Mouse (Mus musculus): ENCODE measurements at regions not wholly inside any gene's neighbourhood (a gene's known extent, or its start where the extent isn't known, plus 50 kb on each side); places are given as distances from the start of the nearest gene placed in this dataset.

- Histone ChIP-seq H3ac (ENCODE audit: control insufficient read depth, insufficient read length) (no peak overlapping the region), H3K79me2 (ENCODE audit: control insufficient read depth, insufficient read depth) (no peaks in the 10 kb centered on the region), H3K27me3 (ENCODE audit: control insufficient read depth, insufficient read depth, insufficient read length) (no peaks in the 10 kb centered on the region), H3K4me2 (ENCODE audit: low read depth) (no peak overlapping the region), H3K36me3 (ENCODE audit: control insufficient read depth, insufficient read depth) (no peaks in the 10 kb centered on the region), H3K4me3 (no peak overlapping the region)
- TF ChIP-seq REST (IDR thresholded peaks at IDR 0.05; ENCODE audit: insufficient read depth, insufficient read length) (no peak), MAX (IDR thresholded peaks at IDR 0.05; ENCODE audit: low read depth) (no peak), USF1 (IDR thresholded peaks at IDR 0.05; ENCODE audit: low read depth) (no peak), TCF12 (IDR thresholded peaks at IDR 0.05; ENCODE audit: insufficient read depth, poor library complexity, severe bottlenecking) (no peak), POLR2AphosphoS2 (IDR thresholded peaks at IDR 0.05; ENCODE audit: insufficient read length, low read depth) (no peak), MYOG (IDR thresholded peaks at IDR 0.05; ENCODE audit: control insufficient read depth in 1 of 3, insufficient read depth in 1 of 3, insufficient read length in 2 of 3, low read depth in 2 of 3) (no peak), E2F4 (IDR thresholded peaks at IDR 0.05; ENCODE audit: insufficient read depth) (no peak)
These were observed 190.1 kb downstream of the Emp1 start for GRCm38 (mm10) chr6:135552396-135552795.

GRCm38 (mm10) chr6:135559501-135559907, 197.2 kb downstream of the Emp1 start:
- TF ChIP-seq E2F4 (IDR thresholded peaks at IDR 0.05; ENCODE audit: insufficient read depth) (no peak), MYOD1 (IDR thresholded peaks at IDR 0.05; ENCODE audit: control insufficient read depth in 1 of 3, insufficient read length in 2 of 3, low read depth in 2 of 3) (peak in 1 of 3 experiments; percentile 60)
- Histone ChIP-seq H3K27me3 (ENCODE audit: control insufficient read depth, insufficient read depth, insufficient read length) (no peaks in the 10 kb centered on the region), H3K79me2 (ENCODE audit: control insufficient read depth, insufficient read depth) (no peaks in the 10 kb centered on the region), H3K4me2 (ENCODE audit: low read depth) (no peak overlapping the region), H3K4me3 (no peak overlapping the region), H3ac (ENCODE audit: control insufficient read depth, insufficient read length) (no peak overlapping the region), H3K36me3 (ENCODE audit: control insufficient read depth, insufficient read depth) (no peaks in the 10 kb centered on the region)

GRCm38 (mm10) chr6:135562267-135562666, 199.9 kb downstream of the Emp1 start:
- Histone ChIP-seq H3K4me2 (ENCODE audit: low read depth) (no peak overlapping the region), H3ac (ENCODE audit: control insufficient read depth, insufficient read length) (no peak overlapping the region), H3K36me3 (ENCODE audit: control insufficient read depth, insufficient read depth) (no peaks in the 10 kb centered on the region), H3K79me2 (ENCODE audit: control insufficient read depth, insufficient read depth) (no peaks in the 10 kb centered on the region), H3K27me3 (ENCODE audit: control insufficient read depth, insufficient read depth, insufficient read length) (no peaks in the 10 kb centered on the region), H3K4me3 (no peak overlapping the region)
- TF ChIP-seq POLR2AphosphoS2 (IDR thresholded peaks at IDR 0.05; ENCODE audit: insufficient read length, low read depth) (no peak), USF1 (IDR thresholded peaks at IDR 0.05; ENCODE audit: low read depth) (no peak), POLR2A (IDR thresholded peaks at IDR 0.05; ENCODE audit: insufficient read length, low read depth) (no peak), REST (IDR thresholded peaks at IDR 0.05; ENCODE audit: insufficient read depth, insufficient read length) (no peak), SRF (IDR thresholded peaks at IDR 0.05; ENCODE audit: control insufficient read depth, insufficient read length, low read depth) (no peak), TCF12 (IDR thresholded peaks at IDR 0.05; ENCODE audit: insufficient read depth, poor library complexity, severe bottlenecking) (no peak), MAX (IDR thresholded peaks at IDR 0.05; ENCODE audit: low read depth) (no peak), E2F4 (IDR thresholded peaks at IDR 0.05; ENCODE audit: insufficient read depth) (no peak), CEBPB (IDR thresholded peaks at IDR 0.05; ENCODE audit: insufficient read depth, poor library complexity, severe bottlenecking) (no peak), TCF3 (IDR thresholded peaks at IDR 0.05; ENCODE audit: insufficient read length, low read depth) (no peak), MYOD1 (IDR thresholded peaks at IDR 0.05; ENCODE audit: control insufficient read depth in 1 of 3, insufficient read length in 2 of 3, low read depth in 2 of 3) (no peak), MYOG (IDR thresholded peaks at IDR 0.05; ENCODE audit: control insufficient read depth in 1 of 3, insufficient read depth in 1 of 3, insufficient read length in 2 of 3, low read depth in 2 of 3) (no peak)

GRCm38 (mm10) chr6:135563766-135564165, 201.4 kb downstream of the Emp1 start:
- no peaks in the 10 kb centered on the region for H3K36me3 ChIP-seq (ENCODE audit: control insufficient read depth, insufficient read depth)
- H3K27me3 ChIP-seq (ENCODE audit: control insufficient read depth, insufficient read depth, insufficient read length): no peaks in the 10 kb centered on the region
- no peak overlapping the region for H3K4me3 ChIP-seq
- TF ChIP-seq CEBPB (IDR thresholded peaks at IDR 0.05; ENCODE audit: insufficient read depth, poor library complexity, severe bottlenecking): no peak
- no peak for TF ChIP-seq MYOD1 (IDR thresholded peaks at IDR 0.05; ENCODE audit: control insufficient read depth in 1 of 3, insufficient read length in 2 of 3, low read depth in 2 of 3)
- no peak for TF ChIP-seq USF1 (IDR thresholded peaks at IDR 0.05; ENCODE audit: low read depth)
- no peak for TF ChIP-seq SRF (IDR thresholded peaks at IDR 0.05; ENCODE audit: control insufficient read depth, insufficient read length, low read depth)
- TF ChIP-seq E2F4 (IDR thresholded peaks at IDR 0.05; ENCODE audit: insufficient read depth): no peak
- no peak for TF ChIP-seq TCF3 (IDR thresholded peaks at IDR 0.05; ENCODE audit: insufficient read length, low read depth)
- TF ChIP-seq POLR2A (IDR thresholded peaks at IDR 0.05; ENCODE audit: insufficient read length, low read depth): no peak
- H3K4me2 ChIP-seq (ENCODE audit: low read depth): no peak overlapping the region
- no peaks in the 10 kb centered on the region for H3K79me2 ChIP-seq (ENCODE audit: control insufficient read depth, insufficient read depth)
- H3ac ChIP-seq (ENCODE audit: control insufficient read depth, insufficient read length): no peak overlapping the region

GRCm38 (mm10) chr6:135569086-135569485, 206.7 kb downstream of the Emp1 start:
- no peak overlapping the region for H3K4me2 ChIP-seq (ENCODE audit: low read depth)
- no peaks in the 10 kb centered on the region for H3K36me3 ChIP-seq (ENCODE audit: control insufficient read depth, insufficient read depth)
- TF ChIP-seq POLR2A (IDR thresholded peaks at IDR 0.05; ENCODE audit: insufficient read length, low read depth) (no peak), MYOG (IDR thresholded peaks at IDR 0.05; ENCODE audit: control insufficient read depth in 1 of 3, insufficient read depth in 1 of 3, insufficient read length in 2 of 3, low read depth in 2 of 3) (no peak), SRF (IDR thresholded peaks at IDR 0.05; ENCODE audit: control insufficient read depth, insufficient read length, low read depth) (no peak), REST (IDR thresholded peaks at IDR 0.05; ENCODE audit: insufficient read depth, insufficient read length) (no peak), TCF3 (IDR thresholded peaks at IDR 0.05; ENCODE audit: insufficient read length, low read depth) (no peak), E2F4 (IDR thresholded peaks at IDR 0.05; ENCODE audit: insufficient read depth) (no peak), TCF12 (IDR thresholded peaks at IDR 0.05; ENCODE audit: insufficient read depth, poor library complexity, severe bottlenecking) (no peak), CEBPB (IDR thresholded peaks at IDR 0.05; ENCODE audit: insufficient read depth, poor library complexity, severe bottlenecking) (no peak), MYOD1 (IDR thresholded peaks at IDR 0.05; ENCODE audit: control insufficient read depth in 1 of 3, insufficient read length in 2 of 3, low read depth in 2 of 3) (no peak), USF1 (IDR thresholded peaks at IDR 0.05; ENCODE audit: low read depth) (no peak), MAX (IDR thresholded peaks at IDR 0.05; ENCODE audit: low read depth) (no peak)

More at GRCm38 (mm10) chr6:135569086-135569485, 206.7 kb downstream of the Emp1 start:
- Histone ChIP-seq H3K4me3 (no peak overlapping the region), H3K27me3 (ENCODE audit: control insufficient read depth, insufficient read depth, insufficient read length) (no peaks in the 10 kb centered on the region), H3K79me2 (ENCODE audit: control insufficient read depth, insufficient read depth) (no peaks in the 10 kb centered on the region), H3ac (ENCODE audit: control insufficient read depth, insufficient read length) (no peak overlapping the region)

All from myocyte (in vitro differentiated cells).